Mouse (Mus musculus) ES-E14 (cell line): ENCODE data around the gene Macf1.

Experiments
- HCFC1 ChIP-seq: IDR thresholded peaks from 2 replicates; pipeline ENCODE4 v1.6.1; 2012; ENCODE audit warnings: low read length, inconsistent platforms, borderline replicate concordance; ENCODE audit not compliant: insufficient read depth
- MAFK ChIP-seq: IDR thresholded peaks from 2 replicates; pipeline ENCODE4 v1.6.1; 2014; ENCODE audit warnings: mild to moderate bottlenecking, low read depth, low read length, inconsistent platforms; ENCODE audit not compliant: insufficient read depth
- ZC3H11A ChIP-seq: IDR thresholded peaks from 2 replicates; pipeline ENCODE4 v1.6.1; 2012; ENCODE audit warnings: low read depth, mild to moderate bottlenecking, inconsistent platforms, low read length, borderline replicate concordance
- ZNF384 ChIP-seq: IDR thresholded peaks from 2 replicates; pipeline ENCODE4 v1.6.1; 2012; ENCODE audit warnings: low read depth, low read length, inconsistent platforms

GRCm38 (mm10) chr4:123592046-123592445 lies 92.1 kb downstream of the Macf1 start:
- TF ChIP-seq HCFC1 (no peak), MAFK (no peak), ZNF384 (no peak), ZC3H11A (no peak)
